Mouse (Mus musculus): ENCODE results near the gene Cplx3.

DNA sequence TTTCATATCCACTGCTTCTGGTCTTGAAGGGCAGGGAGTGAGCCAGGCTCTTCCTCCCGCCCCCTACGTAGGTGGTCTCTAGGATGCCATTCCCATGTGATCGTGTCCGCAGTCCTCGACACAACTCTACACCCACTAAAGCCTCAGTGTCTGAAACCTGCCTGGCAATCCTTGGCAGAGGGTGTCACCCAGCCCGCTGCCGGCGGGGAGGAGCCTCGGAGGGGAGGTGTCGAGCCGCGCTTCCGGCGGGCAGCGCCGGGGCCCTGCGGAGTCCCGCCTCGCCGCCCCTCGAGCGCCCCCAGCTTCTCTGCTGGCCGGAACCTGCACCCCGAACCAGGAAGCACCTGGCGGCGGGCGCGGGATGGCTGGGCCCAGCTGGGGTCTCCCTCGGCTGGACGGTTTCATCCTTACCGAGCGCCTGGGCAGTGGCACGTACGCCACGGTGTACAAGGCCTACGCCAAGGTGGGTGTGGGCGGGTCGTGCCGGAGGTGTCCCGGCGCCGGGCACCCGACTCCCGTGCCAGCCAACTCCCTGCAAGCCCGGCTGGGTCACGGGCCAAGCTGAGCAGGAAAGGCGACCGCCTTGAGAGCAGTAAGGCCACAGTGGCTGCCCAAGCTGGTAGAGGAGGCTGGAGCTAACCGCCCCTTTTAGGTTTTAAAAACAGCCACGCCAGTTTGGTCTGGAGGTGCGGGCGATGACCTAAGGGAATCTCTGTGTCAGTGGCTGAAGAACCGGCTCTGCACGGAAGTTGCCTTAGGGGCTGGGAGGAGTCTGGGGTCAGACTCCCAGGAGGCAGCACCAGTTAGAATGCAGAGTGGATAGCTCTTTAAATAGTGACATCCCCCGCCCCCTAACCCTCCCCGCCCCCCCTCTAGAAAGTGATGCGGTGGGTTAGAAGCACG lies 16.6 kb downstream of the Cplx3 start, which contains the start of gene Ulk3:
- no peak for TF ChIP-seq USF2 (conservative IDR thresholded peaks at IDR 0.05; ENCODE audit: low read depth, low read length)
- TF ChIP-seq CTCF (conservative IDR thresholded peaks at IDR 0.05 in 1 of 2, IDR thresholded peaks at IDR 0.05 in 1 of 2; ENCODE audit: low read depth in 2 of 2, low read length in 2 of 2) = peak in 1 of 2 experiments; percentile 52; a peak in 2 of 4 replicates
